Mouse (Mus musculus): Measurements from ENCODE around the gene Parp16.
"Not testable (repeated sequence)": the region's sequence is repeated elsewhere in the genome, so short reads cannot be mapped to it uniquely, and the experiment has no call there.

Gene Parp16

DNA sequence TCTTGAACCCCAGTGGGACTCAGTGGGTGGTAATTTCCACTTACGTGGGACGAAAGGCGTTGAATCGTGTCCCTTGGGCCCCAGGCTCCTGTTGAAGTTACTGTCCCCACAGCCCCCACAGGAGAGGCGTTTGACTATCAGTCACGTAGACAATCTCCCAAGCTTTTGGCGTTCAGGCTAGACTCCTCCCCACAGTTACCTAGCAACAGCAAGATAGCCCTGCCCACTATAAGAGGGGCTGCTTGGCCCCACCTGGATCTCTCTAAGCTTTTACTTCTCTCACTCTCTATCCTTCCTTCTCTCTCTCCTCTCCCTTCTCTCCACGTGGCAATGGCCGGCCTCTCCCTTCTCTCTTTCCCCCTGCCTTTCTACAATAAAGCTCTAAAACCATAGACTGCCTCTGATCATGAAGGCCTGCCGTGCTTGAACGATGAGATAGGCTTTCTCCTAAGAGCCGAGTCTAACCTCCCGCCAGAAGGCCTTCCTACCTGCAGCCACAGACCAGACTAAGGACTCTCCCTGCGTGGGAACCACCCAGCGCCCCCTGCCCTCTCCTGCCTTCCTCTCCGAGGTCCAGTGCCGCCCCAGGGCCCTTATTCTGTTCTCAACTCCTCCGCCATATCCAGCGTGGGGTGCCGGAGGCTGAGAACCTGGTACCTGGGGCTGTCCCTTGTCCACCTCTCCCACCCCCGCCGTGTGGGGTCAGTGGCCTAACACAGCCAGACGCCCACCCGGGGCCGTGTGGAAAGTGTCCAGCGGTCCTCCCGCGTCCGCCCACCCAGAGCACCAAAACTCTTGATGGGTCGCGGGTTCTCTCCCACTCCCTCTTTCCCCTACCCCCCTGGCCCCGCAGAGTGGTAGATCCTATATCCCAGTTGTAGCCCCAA, 13.4 kb downstream of the Parp16 start:
- DNase-seq (ENCODE audit: low read depth, low spot score): no peak

GRCm38 (mm10) chr9:65211598-65211997, 16.4 kb downstream of the Parp16 start:
- no peak for DNase-seq (ENCODE audit: low read depth, low spot score)

DNA sequence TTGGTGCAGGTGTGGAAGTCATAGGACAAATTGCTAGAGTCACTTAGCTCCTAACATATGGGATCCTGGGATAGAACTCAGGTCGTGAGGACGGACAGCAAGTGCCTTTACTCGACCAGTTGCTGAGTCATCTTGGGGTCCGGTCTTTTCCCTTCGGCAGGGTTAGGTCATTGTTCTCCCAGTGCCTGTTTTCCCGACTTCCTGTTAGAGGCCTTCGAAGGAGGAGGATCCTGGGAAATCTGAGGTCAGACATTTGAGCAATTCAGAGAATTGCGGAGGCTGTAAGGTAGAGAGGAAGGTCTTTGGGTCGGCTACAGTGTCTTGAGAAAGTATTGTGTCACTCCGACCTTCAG, 19.2 kb downstream of the Parp16 start:
- no peak for DNase-seq (ENCODE audit: low read depth, low spot score)

- no peak for DNase-seq (ENCODE audit: low read depth, low spot score)
These were observed 19.8 kb downstream of the Parp16 start for GRCm38 (mm10) chr9:65214778-65215493.

DNA sequence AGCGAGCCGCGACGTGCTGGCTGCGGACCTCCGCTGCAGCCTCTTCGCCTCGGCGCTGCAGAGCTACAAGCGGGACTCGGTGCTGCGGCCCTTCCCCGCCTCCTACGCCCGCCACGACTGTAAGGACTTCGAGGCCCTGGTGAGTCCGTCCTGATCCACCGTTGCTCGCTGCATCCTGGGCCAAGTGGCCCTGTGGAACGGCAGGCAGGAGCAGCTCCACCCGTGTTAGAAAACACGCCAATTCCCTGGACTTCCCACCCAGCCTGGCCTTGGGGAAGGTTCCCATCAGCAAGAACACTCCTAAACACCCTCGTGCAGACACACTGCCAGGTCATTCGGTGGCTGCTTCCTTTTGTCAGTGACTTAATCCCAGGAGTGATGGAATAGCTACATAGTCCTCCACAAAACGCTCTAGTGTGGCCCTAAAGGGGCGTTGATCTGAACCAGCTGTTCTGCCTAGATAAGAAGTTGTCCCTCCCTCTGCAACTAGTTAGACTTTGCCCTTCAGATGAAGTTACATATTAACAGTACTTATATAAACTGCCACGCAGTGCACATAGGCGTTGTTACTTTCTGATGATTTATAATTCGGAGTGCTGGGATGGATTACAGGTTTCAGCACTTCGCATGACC, 20.5 kb downstream of the Parp16 start:
- DNase-seq (ENCODE audit: low read depth, low spot score): no peak

- no peak for DNase-seq (ENCODE audit: low read depth, low spot score)
These were observed 21.8 kb downstream of the Parp16 start for GRCm38 (mm10) chr9:65216972-65217371.

GRCm38 (mm10) chr9:65217661-65218060, 22.5 kb downstream of the Parp16 start:
- no peak for DNase-seq (ENCODE audit: low read depth, low spot score)

- no peak for DNase-seq (ENCODE audit: low read depth, low spot score)
These were observed 23.8 kb downstream of the Parp16 start for GRCm38 (mm10) chr9:65218916-65219315.

- DNase-seq (ENCODE audit: low read depth, low spot score): not testable (repeated sequence)
These were observed 25.2 kb downstream of the Parp16 start for GRCm38 (mm10) chr9:65220398-65220797.

DNA sequence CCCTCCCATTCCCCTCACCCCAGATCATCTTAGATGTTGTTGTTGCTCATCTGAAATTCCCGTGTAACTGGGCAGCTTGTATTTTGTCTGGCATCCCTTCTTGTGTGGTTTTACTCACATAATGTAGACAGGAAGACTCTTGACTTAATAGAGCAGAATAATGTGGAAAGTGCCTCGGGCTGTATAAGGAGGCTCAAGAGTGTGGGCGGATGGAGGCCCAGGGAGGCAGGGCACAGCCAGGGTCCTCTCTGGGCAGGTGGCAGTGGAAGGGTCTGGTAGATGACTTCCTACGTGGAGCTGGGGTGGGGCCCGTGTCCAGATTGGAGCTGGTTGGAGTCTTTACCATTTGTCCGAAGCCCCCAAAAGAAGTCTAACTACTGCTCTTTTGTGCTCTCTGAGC, 28.8 kb downstream of the Parp16 start:
- no peak for DNase-seq (ENCODE audit: low read depth, low spot score)

DNA sequence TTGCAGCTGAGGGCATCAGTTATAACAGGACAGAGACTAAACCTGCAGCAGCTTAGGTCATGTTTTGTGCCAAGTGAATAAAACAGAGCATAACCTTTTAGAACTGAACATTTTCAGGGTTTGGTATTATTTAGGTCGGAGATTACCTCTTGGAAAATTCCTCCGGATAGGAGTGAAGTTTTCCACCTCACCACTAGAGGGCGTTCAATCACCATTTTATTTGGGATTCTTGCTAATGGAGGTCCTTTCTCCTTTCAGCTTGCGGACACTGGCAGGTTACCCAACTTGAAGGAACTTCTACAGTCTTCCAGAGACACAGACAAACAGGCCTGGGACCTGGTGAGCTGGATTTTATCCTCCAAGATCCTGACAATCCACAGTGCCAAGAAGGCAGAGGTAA, 30.6 kb downstream of the Parp16 start:
- no peak for DNase-seq (ENCODE audit: low read depth, low spot score)

GRCm38 (mm10) chr9:65230250-65230649, 35.1 kb downstream of the Parp16 start:
- no peak for DNase-seq (ENCODE audit: low read depth, low spot score)

DNA sequence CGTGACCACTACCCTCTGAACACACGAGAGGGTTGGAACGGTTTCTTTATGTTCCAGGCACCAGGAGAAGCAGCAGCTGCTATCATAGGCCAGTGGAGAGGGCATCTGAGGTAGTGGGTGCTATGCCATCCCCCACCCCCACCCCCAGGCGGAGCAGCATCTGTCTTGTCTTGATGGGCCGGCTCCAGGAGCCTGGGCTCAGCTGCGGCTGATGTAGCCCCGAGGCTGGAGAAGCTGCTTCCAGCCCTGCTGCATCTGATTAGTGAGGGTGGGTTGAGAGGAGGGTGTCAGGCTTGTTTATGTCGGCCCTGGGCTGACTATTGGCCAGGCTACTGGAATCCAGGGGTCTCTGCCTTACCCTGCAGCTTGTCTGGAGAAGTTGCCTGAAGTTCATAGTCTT, 36.1 kb downstream of the Parp16 start:
- no peak for DNase-seq (ENCODE audit: low read depth, low spot score)

DNA sequence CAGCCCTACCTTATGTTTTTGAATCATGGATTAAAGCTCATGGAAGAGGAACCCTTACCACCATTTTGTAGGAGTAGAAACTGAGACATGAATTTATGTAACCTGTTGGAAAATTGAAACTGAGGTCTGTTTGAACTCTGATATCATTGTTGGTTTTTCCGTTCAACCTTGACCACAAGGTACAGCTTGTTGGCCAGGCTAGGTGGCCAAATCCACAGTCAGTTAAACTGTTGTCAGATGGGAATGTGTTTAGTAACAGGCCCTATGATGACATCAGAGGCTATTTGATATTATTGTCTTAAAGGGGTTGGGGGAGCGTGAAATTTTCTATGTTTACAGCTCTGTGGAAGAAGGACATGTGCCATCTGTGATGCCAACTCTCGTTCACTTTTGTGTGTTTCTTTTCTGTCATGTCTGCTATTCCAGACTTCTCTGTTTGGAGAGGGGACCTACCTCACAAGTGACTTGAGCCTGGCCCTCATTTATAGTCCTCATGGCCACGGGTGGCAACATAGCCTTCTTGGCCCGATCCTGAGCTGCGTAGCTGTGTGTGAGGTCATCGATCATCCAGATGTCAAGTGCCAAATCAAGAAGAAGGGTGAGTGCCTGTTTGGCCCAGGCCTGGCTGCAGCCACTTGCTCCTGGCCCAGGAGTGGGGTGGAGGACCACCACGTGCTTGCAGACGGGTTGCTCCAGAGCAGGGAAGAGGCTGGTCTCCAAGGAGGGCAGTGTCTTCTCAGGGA, 38.3 kb downstream of the Parp16 start:
- DNase-seq (ENCODE audit: low read depth, low spot score): no peak

- DNase-seq (ENCODE audit: low read depth, low spot score): no peak
These were observed 39.6 kb downstream of the Parp16 start for GRCm38 (mm10) chr9:65234734-65235133.

GRCm38 (mm10) chr9:65235601-65236000, 40.4 kb downstream of the Parp16 start:
- DNase-seq (ENCODE audit: low read depth, low spot score): no peak

GRCm38 (mm10) chr9:65237616-65238015, 42.5 kb downstream of the Parp16 start:
- no peak for DNase-seq (ENCODE audit: low read depth, low spot score)

- DNase-seq (ENCODE audit: low read depth, low spot score): no peak
These were observed 43.1 kb downstream of the Parp16 start for GRCm38 (mm10) chr9:65238191-65238760.

GRCm38 (mm10) chr9:65239176-65239575, 44.0 kb downstream of the Parp16 start:
- DNase-seq (ENCODE audit: low read depth, low spot score): no peak

DNA sequence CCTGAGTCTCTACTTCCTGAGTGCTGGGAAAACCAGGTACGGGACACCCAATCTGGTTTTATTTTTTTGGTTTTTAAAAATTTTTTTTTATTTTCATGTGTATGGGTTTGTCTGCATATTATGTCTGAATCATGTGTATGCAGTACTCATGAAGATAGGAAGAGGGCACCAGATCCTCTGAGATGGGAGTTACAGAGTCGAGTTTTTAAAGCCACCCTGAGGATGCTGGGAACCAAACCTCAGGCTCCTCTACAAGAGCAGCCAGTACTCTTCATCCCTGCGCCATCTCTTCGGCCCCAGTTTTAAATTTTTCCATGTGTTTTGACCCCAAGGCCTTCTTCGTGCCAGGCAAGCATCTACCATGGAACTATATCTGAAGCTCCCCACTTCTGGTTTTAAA, 44.6 kb downstream of the Parp16 start:
- no peak for DNase-seq (ENCODE audit: low read depth, low spot score)

DNA sequence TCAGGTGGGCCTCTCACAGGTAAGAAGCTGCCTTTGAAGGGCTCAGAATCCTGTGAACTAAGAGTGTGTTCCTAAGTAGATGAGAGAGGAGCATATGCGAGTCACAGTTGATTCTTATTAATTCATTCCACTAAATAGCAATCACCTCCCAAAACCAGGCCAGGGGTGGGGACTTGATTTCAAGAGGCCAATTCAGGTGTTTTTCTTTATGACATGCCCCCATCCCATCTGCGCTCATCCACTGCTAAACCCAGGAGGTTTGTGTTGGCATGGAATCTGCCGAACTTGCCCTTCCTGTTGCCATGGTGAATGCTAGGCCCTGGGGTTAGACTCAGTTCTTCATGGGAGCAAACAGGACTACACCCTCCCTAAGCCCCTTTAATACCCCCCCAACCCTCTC, 45.4 kb downstream of the Parp16 start:
- DNase-seq (ENCODE audit: low read depth, low spot score): no peak

GRCm38 (mm10) chr9:65241973-65242372, 46.8 kb downstream of the Parp16 start:
- no peak for DNase-seq (ENCODE audit: low read depth, low spot score)
